In genomic region chr12:70076493-70076892, GRCm38 (mm10) we compare ENCODE assay signal across 29 mouse cellular contexts. TPM values are rescaled to one million over a fixed set of nuclear protein-coding genes. Genes with fewer than 3 reads are reported as not detected.
DNase-seq lines count a peak whose midpoint lies in the region; ATAC-seq lines count a peak whose summit lies in the region.
"Had no signal": no experiment of that assay in that cellular context is flagged by ENCODE, and none has a peak within 500 bp of the region (broad histone marks: within the 10 kb centered on the region; RNA-seq: fewer than 3 reads in every experiment).

No protein-coding gene starts in this region.

- DNase-seq in frontal cortex, adult 2 months (ENCODE audit: extremely low spot score in 1 of 2, low spot score in 1 of 2), result peak; percentile 27 to 65
- DNase-seq in frontal cortex, postnatal 10 days (ENCODE audit: low spot score in 2 of 2), result no peak
- DNase-seq in neural tube, embryonic 10.5 days (ENCODE audit: extremely low spot score, low spot score), result no peak
- DNase-seq in left cerebral cortex, postnatal 14 days (ENCODE audit: low spot score in 2 of 2), result peak; percentile 49 to 77
- DNase-seq in telencephalon, adult 2 months (ENCODE audit: low read depth, low spot score), result peak; percentile 82
- no peak for DNase-seq in lung, postnatal 36 days
- DNase-seq: adrenal gland, postnatal 14 days; cerebellum, adult 18-20 months; cerebellum, postnatal 10 days; gastrocnemius, postnatal 25 days; heart, adult 11 months; kidney, adult 8-10 months; kidney, postnatal 4 days; liver; lung, embryonic 14.5 days; lung, postnatal 14 days; thymus, postnatal 4 days had no signal

- H3K4me2 ChIP-seq in neural tube, embryonic 13.5 days, result no peak overlapping the region
- H3K4me2 ChIP-seq: embryonic facial prominence, embryonic 13.5 days; heart, embryonic 15.5 days; intestine, embryonic 15.5 days; lung, embryonic 14.5 days; midbrain, embryonic 15.5 days had no signal

- H3K36me3 ChIP-seq in neural tube, embryonic 13.5 days, result peaks cover 25% of the 10 kb centered on the region
- H3K36me3 ChIP-seq: forebrain, embryonic 10.5 days; heart, embryonic 15.5 days; midbrain, embryonic 10.5 days; midbrain, embryonic 15.5 days had no signal

- no peak overlapping the region for H3K9ac ChIP-seq in neural tube, embryonic 13.5 days
- H3K9ac ChIP-seq: embryonic facial prominence, embryonic 13.5 days; heart, embryonic 15.5 days; intestine, embryonic 15.5 days; liver, embryonic 14.5 days; lung, embryonic 14.5 days; midbrain, embryonic 15.5 days had no signal

- no peaks in the 10 kb centered on the region for H3K9me3 ChIP-seq in neural tube, embryonic 13.5 days
- H3K9me3 ChIP-seq: embryonic facial prominence, embryonic 13.5 days; forebrain, embryonic 10.5 days; heart, embryonic 10.5 days; heart, embryonic 15.5 days; intestine, embryonic 15.5 days; midbrain, embryonic 10.5 days; midbrain, embryonic 15.5 days had no signal

- 0 out of 2 replicates have a peak overlapping the region, but pooled peaks have one; percentile 52 for H3K27ac ChIP-seq in neural tube, embryonic 13.5 days (replicated peaks)
- H3K27ac ChIP-seq: embryonic facial prominence, embryonic 13.5 days; forebrain, embryonic 10.5 days; heart, embryonic 10.5 days; heart, embryonic 15.5 days; intestine, embryonic 15.5 days; kidney, postnatal 0 days; liver, embryonic 14.5 days; midbrain, embryonic 10.5 days; midbrain, embryonic 15.5 days had no signal

- ATAC-seq in neural tube, embryonic 13.5 days (ENCODE audit: low read depth), result no peak
- ATAC-seq: CD4-positive, CD25-positive, alpha-beta regulatory T cell, adult 4 months; hindbrain, embryonic 16.5 days; intestine, embryonic 15.5 days; midbrain, embryonic 15.5 days had no signal

- intact Hi-C loops in left cerebral cortex, postnatal 14 days (cut with DNase I), result loop anchor here (5.0 kb wide), 1 partner anchor 36 kb away; the partner anchor contains the start of gene Nin

- H3K27me3 ChIP-seq in neural tube, embryonic 13.5 days, result no peaks in the 10 kb centered on the region
- H3K27me3 ChIP-seq: embryonic facial prominence, embryonic 13.5 days; heart, embryonic 15.5 days; intestine, embryonic 15.5 days; midbrain, embryonic 15.5 days had no signal

- no peak overlapping the region for H3K4me3 ChIP-seq in neural tube, embryonic 13.5 days
- H3K4me3 ChIP-seq: embryonic facial prominence, embryonic 13.5 days; forebrain, embryonic 10.5 days; heart, embryonic 10.5 days; heart, embryonic 15.5 days; intestine, embryonic 15.5 days; midbrain, embryonic 10.5 days; midbrain, embryonic 15.5 days had no signal

- 85% methylated on average over 11 of the region's 11 CpGs for WGBS in neural tube, embryonic 13.5 days

- peaks cover 3% of the 10 kb centered on the region for H3K4me1 ChIP-seq in neural tube, embryonic 13.5 days (replicated peaks)
- H3K4me1 ChIP-seq: intestine, embryonic 15.5 days; midbrain, embryonic 15.5 days had no signal

RNA-seq across cellular contexts. Expression of gene Nin, which starts 37.0 kb away (rescaled TPM):
- 33.8 and 38.5 TPM in 2 replicates for polyA plus RNA-seq in frontal cortex, adult 2 months (2012; rRNA removed)
- 11.5 and 12.1 TPM in 2 replicates for polyA plus RNA-seq in neural tube, embryonic 13.5 days (2015; fragmentation: Nextera tagmentation; extraction: Ambion mirVana)
- total RNA-seq in left cerebral cortex, postnatal 14 days (2021), result 10 to 100 TPM; 44.5 to 53.7 TPM

Comparison
In these comparisons a context has a peak if more than half of its experiments do, and no peak if none do; other contexts are left out.
1. DNase-seq: peak in frontal cortex, adult 2 months (2 of 2), left cerebral cortex, postnatal 14 days (2 of 2) and telencephalon, adult 2 months (single experiment); none in frontal cortex, postnatal 10 days (0 of 2), neural tube, embryonic 10.5 days (single experiment) and lung, postnatal 36 days (single experiment).